Mouse (Mus musculus): Measurements from ENCODE around the gene Gm11116. TPM values are rescaled to one million over a fixed set of nuclear protein-coding genes. Genes with fewer than 3 reads are reported as not detected.
"Not testable (repeated sequence)": the region's sequence is repeated elsewhere in the genome, so short reads cannot be mapped to it uniquely, and the experiment has no call there.

The Gm11116 gene
- not detected in 2 replicates for total RNA-seq (2021)
- long read RNA-seq: 0 reads

- no peak for DNase-seq
These were observed at the start of gene Gm11116 for GRCm38 (mm10) chr5:88111430-88111829. TSS of gene Gm11116 (minus strand) at chr5:88111530.

GRCm38 (mm10) chr5:88153999-88154398 is 42.7 kb upstream of the Gm11116 start, which contains the start of gene Gm11115:
TSS of gene Gm11115 (minus strand) at chr5:88154099.
- no peak for DNase-seq

DNA sequence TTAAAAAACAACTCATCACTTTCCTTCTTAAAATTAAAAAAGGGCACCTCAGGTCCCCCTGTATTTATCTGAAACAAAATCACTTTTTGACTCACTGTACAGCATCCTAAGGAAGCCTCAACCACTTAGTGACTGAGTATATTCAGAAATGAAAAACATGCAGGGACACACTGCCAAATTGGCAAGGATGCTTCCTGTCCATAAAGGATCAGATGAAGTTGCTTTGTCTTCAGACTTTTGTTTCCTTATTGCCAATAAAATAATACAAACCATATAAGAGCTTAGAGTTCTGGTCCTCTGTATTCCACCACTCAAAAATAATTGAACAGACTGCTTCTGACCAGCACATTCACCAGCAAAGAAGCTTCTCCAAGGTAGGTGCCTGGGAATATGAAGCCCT is 25.1 kb downstream of the Gm11116 start, which contains the start of gene Smr2:
Gene Smr2, plus strand, starts transcription at position 301 of the 400 bp plus-strand sequence.
- not testable (repeated sequence) for DNase-seq

Other genes with a start within 250 kb of the Gm11116 start
- not detected in 2 replicates for gene Odam, start 226.5 kb downstream of the Gm11116 start, total RNA-seq (2021)
- gene Csn3, start 186.0 kb downstream of the Gm11116 start, total RNA-seq (2021): not detected in 2 replicates
- gene 2310003L06Rik, start 142.1 kb downstream of the Gm11116 start, total RNA-seq (2021): not detected in 2 replicates
- gene Gm28434, start 142.0 kb downstream of the Gm11116 start, total RNA-seq (2021): not detected in 2 replicates
- gene Cabs1, start 132.1 kb downstream of the Gm11116 start, total RNA-seq (2021): not detected in 2 replicates
- not detected in 2 replicates for gene Smr3a, start 109.0 kb downstream of the Gm11116 start, total RNA-seq (2021)
- gene Smr2, start 25.0 kb downstream of the Gm11116 start, total RNA-seq (2021): not detected in 2 replicates
- gene Gm11115, start 42.6 kb upstream of the Gm11116 start, total RNA-seq (2021): not detected in 2 replicates
- not detected in 2 replicates for gene Gm7714, start 157.4 kb upstream of the Gm11116 start, total RNA-seq (2021)
- gene Prol1, start 205.8 kb upstream of the Gm11116 start, total RNA-seq (2021): not detected in 2 replicates